In the genomic region with DNA sequence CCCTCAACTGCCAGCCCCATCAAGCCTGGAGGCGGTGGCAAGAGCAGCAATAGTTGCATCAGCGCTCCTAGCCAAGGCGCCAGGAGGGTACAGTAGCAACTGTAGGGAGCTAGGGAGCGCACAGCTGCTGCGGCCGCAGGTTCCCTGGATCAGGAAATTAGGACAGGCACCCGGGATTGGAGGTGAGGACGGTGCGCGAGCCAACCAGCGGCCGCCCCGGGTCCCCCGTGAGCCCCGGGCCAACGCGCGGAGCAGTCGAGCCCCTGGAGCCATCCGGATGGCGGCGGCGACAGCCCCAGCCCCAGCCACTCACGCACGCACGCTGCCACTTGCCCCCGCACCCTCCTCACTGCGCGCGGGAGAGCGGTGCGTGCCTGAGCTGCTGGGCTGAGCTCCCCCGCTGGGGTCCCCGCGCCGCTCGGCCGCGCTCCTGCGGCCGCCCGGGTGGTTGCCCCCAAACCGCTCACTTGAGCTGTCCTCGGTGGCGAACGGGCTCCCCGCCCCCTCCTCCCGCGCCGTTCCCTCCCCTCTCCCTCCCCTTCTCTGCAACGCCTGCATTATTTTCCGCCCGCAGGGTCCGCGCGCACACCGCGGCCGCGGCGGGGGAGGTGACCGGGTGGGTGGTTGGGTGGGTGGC, we compare ENCODE assay signal across 8 mouse cellular contexts. TPM values are rescaled to one million over a fixed set of nuclear protein-coding genes. Genes with fewer than 3 reads are reported as not detected.
DNase-seq lines count a peak whose midpoint lies in the region; ATAC-seq lines count a peak whose summit lies in the region.

No protein-coding gene starts in this region.

- no peaks in the 10 kb centered on the region for H3K4me1 ChIP-seq in hindbrain, embryonic 11.5 days (replicated peaks; ENCODE audit: control insufficient read depth, insufficient read depth, low read length)
- H3K4me1 ChIP-seq in lung, embryonic 16.5 days (replicated peaks; ENCODE audit: control insufficient read depth, insufficient read depth, low read length) = peaks cover 11% of the 10 kb centered on the region

- DNase-seq in R1 (ENCODE audit: low read depth, low spot score) (peak; percentile 73), adipocyte (ENCODE audit: low spot score) (no peak)
- peak; percentile 80 to 81 for DNase-seq in cerebellum, postnatal 14 days
- DNase-seq in frontal cortex, postnatal 14 days (ENCODE audit: low spot score in 2 of 2) = peak; percentile 58 to 60
- DNase-seq in hindbrain, embryonic 11.5 days (ENCODE audit: low spot score) = peak; percentile 79
- DNase-seq in layer of hippocampus, postnatal 25 days (ENCODE audit: extremely low spot score in 1 of 2, low spot score in 1 of 2) = peak; percentile 40 to 66
- DNase-seq in retina, postnatal 1 day = peak; percentile 92

- H3K36me3 ChIP-seq in hindbrain, embryonic 11.5 days (ENCODE audit: control insufficient read depth, insufficient read depth, low read length) = no peaks in the 10 kb centered on the region
- no peaks in the 10 kb centered on the region for H3K36me3 ChIP-seq in lung, embryonic 16.5 days (ENCODE audit: control insufficient read depth, insufficient read depth, low read length)

- ATAC-seq in hindbrain, embryonic 11.5 days (ENCODE audit: low FRiP score) = peak; percentile 84
- ATAC-seq in lung, embryonic 16.5 days (ENCODE audit: low read depth) = peak; percentile 61

- peak overlapping the region; percentile 78 for H3K4me3 ChIP-seq in hindbrain, embryonic 11.5 days (ENCODE audit: low read depth, low read length)
- H3K4me3 ChIP-seq in lung, embryonic 16.5 days (ENCODE audit: low read length) = peak overlapping the region; percentile 65

- peak overlapping the region; percentile 87 for H3K4me2 ChIP-seq in hindbrain, embryonic 11.5 days (replicated peaks; ENCODE audit: low read depth, low read length)
- H3K4me2 ChIP-seq in lung, embryonic 16.5 days (ENCODE audit: low read depth, low read length) = peak overlapping the region; percentile 94

- WGBS in hindbrain, embryonic 11.5 days = under 1% methylated on average over 43 of the region's 62 CpGs
- WGBS in lung, embryonic 16.5 days = under 1% methylated on average over 39 of the region's 62 CpGs

- peak overlapping the region; percentile 69 for H3K9ac ChIP-seq in hindbrain, embryonic 11.5 days (ENCODE audit: low read depth, low read length)
- peak overlapping the region; percentile 84 for H3K9ac ChIP-seq in lung, embryonic 16.5 days (ENCODE audit: low read length)

- no peaks in the 10 kb centered on the region for H3K9me3 ChIP-seq in hindbrain, embryonic 11.5 days (ENCODE audit: control insufficient read depth, low read length)
- H3K9me3 ChIP-seq in lung, embryonic 16.5 days (ENCODE audit: control insufficient read depth, low read length) = no peaks in the 10 kb centered on the region

- H3K27me3 ChIP-seq in hindbrain, embryonic 11.5 days (ENCODE audit: control insufficient read depth, insufficient read depth, low read length) = no peaks in the 10 kb centered on the region
- peaks cover 7% of the 10 kb centered on the region for H3K27me3 ChIP-seq in lung, embryonic 16.5 days (ENCODE audit: control insufficient read depth, insufficient read depth, low read depth, low read length)

- peak overlapping the region; percentile 78 for H3K27ac ChIP-seq in hindbrain, embryonic 11.5 days (ENCODE audit: low read depth, low read length)
- peak overlapping the region; percentile 80 for H3K27ac ChIP-seq in lung, embryonic 16.5 days (ENCODE audit: low read length)

RNA-seq across cellular contexts. Expression of a gene that starts 0.6 kb away (rescaled TPM):
- polyA plus RNA-seq in hindbrain, embryonic 11.5 days (2014; fragmentation: Nextera tagmentation; extraction: Ambion mirVana) = 9.9 and 10.4 TPM in 2 replicates
- 10 to 100 TPM; 50.7 to 53.4 TPM for total RNA-seq in layer of hippocampus, postnatal 25 days (2021)
- 36.4 and 37.8 TPM in 2 replicates for polyA plus RNA-seq in lung, embryonic 16.5 days (2015; fragmentation: Nextera tagmentation; extraction: Ambion mirVana)
